Mouse (Mus musculus) lung, postnatal 4 days (tissue): ENCODE results near the gene Sord.

Experiments
- DNase-seq, 2 experiments: peaks; one replicate each; pipeline ENCODE4 v3.0.0; 2021

Gene Sord

DNA sequence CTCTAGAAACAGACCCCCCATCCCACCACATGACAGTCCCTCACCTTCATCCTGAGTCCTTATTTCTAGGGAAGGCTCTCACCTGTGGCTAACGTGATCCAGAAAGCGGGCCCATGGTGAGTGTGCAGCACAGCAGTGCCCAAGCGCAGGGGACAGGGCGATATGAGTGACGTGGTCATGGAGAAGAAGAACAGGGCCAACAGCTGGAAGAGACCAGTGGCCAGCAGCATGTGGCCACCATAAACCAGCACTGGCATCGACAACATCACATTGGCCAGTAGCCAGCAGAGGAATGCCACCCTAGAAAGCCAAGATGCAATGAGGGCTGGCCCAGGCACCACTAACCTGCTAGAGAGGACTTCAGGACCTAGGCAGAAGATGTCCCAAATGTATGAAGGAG, 70.0 kb downstream of the Sord start:
- DNase-seq = no peak

DNA sequence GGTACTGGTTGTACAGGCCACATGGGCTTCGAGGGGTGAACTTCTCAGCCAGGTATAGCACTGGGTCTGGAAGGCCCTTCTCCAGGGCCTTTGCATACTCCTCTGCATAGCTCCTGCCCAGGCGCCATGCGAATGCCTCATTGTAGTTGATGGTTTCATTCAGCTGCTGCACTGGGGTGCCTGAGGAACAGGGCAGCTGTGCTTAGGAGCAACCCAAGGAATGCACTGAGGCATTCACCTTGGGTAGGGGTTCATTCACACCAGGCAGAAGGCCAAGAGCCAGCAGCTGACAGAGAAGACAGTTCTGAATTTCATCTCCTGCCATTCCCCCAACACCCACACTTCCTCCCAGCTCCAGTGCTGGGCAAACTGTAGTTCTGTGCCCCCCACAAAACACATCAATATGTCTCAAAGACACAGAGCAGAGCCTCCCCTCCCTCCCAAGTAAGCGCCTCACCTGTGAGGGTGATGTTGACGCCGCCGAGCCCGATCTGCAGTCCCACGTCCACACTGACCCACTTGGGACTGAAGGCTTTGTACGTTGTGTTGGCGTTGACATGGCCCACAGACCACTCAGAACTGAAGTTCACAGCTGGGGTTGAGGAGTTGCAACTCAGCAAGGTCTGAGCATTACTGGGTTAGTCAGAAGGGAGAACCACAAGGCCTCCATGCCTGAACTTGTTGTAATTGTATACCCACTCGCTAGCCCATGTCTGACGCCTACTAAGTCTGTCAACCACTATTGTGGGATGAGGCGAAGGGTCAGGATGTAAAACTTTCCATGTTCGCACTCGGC, 70.7 kb downstream of the Sord start:
- DNase-seq = no peak

DNA sequence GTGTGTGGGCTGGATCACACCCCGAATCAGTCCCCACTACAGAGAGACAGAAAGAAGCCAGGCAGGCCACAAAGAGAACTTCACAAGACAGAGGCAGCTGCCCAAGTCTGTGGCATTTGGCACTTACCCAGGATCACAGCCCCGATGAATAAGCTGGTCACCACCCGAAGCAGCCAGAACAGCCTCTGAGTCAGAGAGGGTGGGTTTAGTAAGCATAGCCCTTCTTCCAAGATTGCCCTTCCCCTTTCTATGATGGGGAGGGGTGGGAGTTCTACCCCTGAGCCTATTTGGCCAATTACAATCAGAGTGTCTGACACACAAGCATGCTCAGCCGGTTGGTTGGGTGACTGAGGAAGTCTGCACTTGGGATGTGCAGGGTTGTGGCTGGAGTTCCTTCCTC, 71.6 kb downstream of the Sord start:
- DNase-seq = no peak

DNA sequence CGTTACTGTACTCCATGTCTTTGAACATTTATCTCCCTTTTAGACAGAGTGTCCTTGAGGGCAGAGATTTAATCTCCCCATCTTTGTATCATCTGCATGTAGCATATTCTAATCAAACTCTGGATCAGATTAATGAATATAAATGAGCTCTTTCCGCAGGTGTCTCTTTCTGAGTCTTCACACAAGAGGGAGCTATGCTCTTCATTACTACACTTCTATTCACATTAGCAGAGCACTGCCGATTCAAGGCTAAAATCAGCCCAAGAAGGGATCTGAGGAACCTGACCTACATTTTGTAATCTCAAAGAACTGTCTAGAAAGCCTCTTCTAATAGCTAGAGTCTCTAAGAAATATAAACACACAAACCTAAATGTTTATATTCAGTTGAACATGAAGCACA, 75.1 kb downstream of the Sord start:
- no peak for DNase-seq

DNA sequence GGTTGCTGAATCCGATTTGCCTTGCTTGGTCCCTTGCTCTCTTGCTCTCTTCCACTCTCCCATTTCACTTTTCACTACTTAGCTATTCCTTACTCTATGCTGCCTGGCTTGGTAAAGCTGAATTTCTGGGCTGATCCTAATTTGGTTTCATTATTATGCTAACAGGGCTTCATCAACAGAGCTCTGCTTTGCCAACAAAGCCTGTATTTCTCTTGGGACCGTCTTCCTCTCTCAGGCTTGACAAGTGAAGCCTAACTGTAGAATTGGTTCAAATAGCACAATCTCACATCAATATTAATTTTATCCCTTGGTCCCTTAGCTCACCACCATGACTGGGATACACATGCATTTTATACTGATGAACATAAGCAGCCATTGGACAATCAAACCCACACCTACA, 77.0 kb downstream of the Sord start:
- DNase-seq = no peak

DNA sequence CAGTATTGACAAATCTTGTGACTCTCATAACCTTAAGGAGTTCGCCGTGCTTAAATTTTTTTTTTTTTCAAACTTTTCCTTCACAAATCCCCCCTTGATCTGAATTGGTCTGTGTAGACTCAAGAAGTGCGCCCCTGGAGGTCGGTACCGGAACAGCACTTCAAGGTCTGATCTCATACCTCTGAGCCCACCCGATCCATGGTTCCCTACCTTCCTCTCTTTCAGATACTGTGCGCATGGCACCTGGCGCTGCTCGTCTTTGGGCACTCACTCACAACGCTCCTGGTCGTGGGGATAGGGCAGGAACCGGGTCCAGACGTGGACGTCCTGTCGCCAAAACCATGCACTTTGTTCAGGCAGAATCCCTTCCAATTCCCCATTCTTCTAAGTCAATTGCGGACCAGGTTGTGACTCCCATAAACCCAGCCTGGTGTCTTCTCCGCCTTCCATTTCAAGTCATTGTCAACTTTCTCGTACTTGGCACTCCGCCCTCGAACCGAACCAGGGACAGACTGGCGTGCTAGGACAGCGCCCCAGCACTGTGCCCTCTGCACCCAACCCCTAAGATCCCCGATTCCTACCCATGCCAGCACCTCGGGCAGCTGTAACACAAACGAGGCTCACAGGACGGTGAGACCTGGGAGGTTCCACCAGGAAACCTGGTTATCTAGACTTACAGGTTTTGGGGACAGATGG, 78.3 kb downstream of the Sord start:
- DNase-seq = peak; percentile 54 to 64

DNA sequence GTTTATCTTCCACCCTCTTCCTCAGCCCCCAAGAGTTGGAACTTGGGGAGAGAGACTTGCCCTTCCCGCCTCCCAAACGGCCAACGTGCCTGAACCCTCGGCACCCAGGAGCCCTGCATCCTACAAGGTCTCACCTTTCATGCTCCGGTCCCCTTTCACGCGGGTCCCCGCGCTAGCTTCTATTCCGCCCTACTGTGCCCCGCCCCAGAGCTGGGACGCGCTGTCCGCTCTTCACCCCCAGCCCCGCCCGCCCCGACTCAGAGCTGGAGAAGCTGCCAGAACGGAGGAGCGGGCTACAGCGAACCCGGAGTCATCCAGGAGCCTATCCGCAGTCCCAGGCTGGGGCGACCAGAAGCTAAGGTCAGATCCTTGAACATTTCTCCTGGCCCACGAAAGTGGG, 79.0 kb downstream of the Sord start, which contains the start of gene Duoxa1:
Duoxa1 (minus strand) TSS at position 195 of the 400 bp plus-strand sequence.
- no peak for DNase-seq
